Mouse (Mus musculus): ENCODE data around the gene Gm17304. TPM values are rescaled to one million over a fixed set of nuclear protein-coding genes. Genes with fewer than 3 reads are reported as not detected.

The Gm17304 gene
- total RNA-seq (2021), result not detected in 2 replicates
- long read RNA-seq, result 0 reads

GRCm38 (mm10) chr5:106608798-106609197, at the start of gene Gm17304:
Gm17304 (plus strand) TSS chr5:106609098.
- DNase-seq, result no peak

GRCm38 (mm10) chr5:106560631-106561498, 48.0 kb upstream of the Gm17304 start:
- peak; percentile 6 for DNase-seq

GRCm38 (mm10) chr5:106561499-106561822, 47.4 kb upstream of the Gm17304 start:
- no peak for DNase-seq

GRCm38 (mm10) chr5:106566025-106566424, 42.9 kb upstream of the Gm17304 start:
- no peak for DNase-seq

- peak; percentile 25 for DNase-seq
Measured at GRCm38 (mm10) chr5:106573742-106574559, 34.9 kb upstream of the Gm17304 start.

GRCm38 (mm10) chr5:106574560-106574946, 34.3 kb upstream of the Gm17304 start:
- DNase-seq, result peak; percentile 85

GRCm38 (mm10) chr5:106575098-106575497, 33.8 kb upstream of the Gm17304 start:
- DNase-seq, result no peak

- DNase-seq, result no peak
Measured at GRCm38 (mm10) chr5:106577237-106577888, 31.5 kb upstream of the Gm17304 start.

GRCm38 (mm10) chr5:106580943-106581342, 28.0 kb upstream of the Gm17304 start:
- no peak for DNase-seq

GRCm38 (mm10) chr5:106589006-106589405, 19.9 kb upstream of the Gm17304 start:
- no peak for DNase-seq

GRCm38 (mm10) chr5:106589670-106590069, 19.2 kb upstream of the Gm17304 start:
- no peak for DNase-seq

GRCm38 (mm10) chr5:106590686-106591085, 18.2 kb upstream of the Gm17304 start:
- DNase-seq, result no peak

- no peak for DNase-seq
Measured at GRCm38 (mm10) chr5:106594388-106594787, 14.5 kb upstream of the Gm17304 start.

- no peak for DNase-seq
Measured at GRCm38 (mm10) chr5:106597472-106597871, 11.4 kb upstream of the Gm17304 start.

- no peak for DNase-seq
Measured at GRCm38 (mm10) chr5:106599482-106599881, 9.4 kb upstream of the Gm17304 start.

- no peak for DNase-seq
Measured at GRCm38 (mm10) chr5:106604381-106604780, 4.5 kb upstream of the Gm17304 start.

- no peak for DNase-seq
Measured at GRCm38 (mm10) chr5:106605096-106605495, 3.8 kb upstream of the Gm17304 start.

- DNase-seq, result no peak
Measured at GRCm38 (mm10) chr5:106607081-106607480, 1.8 kb upstream of the Gm17304 start.

- DNase-seq, result no peak
Measured at GRCm38 (mm10) chr5:106612151-106612550, 3.3 kb downstream of the Gm17304 start.

- no peak for DNase-seq
Measured at GRCm38 (mm10) chr5:106614570-106614969, 5.7 kb downstream of the Gm17304 start.

- no peak for DNase-seq
Measured at GRCm38 (mm10) chr5:106615006-106615405, 6.1 kb downstream of the Gm17304 start.

- DNase-seq, result no peak
Measured at GRCm38 (mm10) chr5:106620446-106620845, 11.5 kb downstream of the Gm17304 start.

- no peak for DNase-seq
Measured at GRCm38 (mm10) chr5:106622193-106622592, 13.3 kb downstream of the Gm17304 start.
